Mouse (Mus musculus) MEL (cell line): ENCODE results near the gene Fam192a. TPM values are rescaled to one million over a fixed set of nuclear protein-coding genes. Genes with fewer than 3 reads are reported as not detected.
A peak's percentile ranks its signal among the peaks of the same experiment; 100 is the strongest.

Experiments
- DNase-seq: peaks from one replicate; pipeline ENCODE4 v3.0.0; 2011; ENCODE audit warnings: low read depth, low spot score
- H3K27ac ChIP-seq: 2 replicates; pipeline ENCODE4 v1.5.1; 2012; ENCODE audit warnings: low read depth, mild to moderate bottlenecking, control low read depth, low read length, moderate library complexity; ENCODE audit not compliant: control insufficient read depth
- H3K27me3 ChIP-seq, 2 experiments: fragments of 150-350 bp in 1 of 2; sonication (generic) in 1 of 2; 2 replicates each; pipeline ENCODE4 v1.6.1; 2012; ENCODE audit warnings: low read length in 2 of 2, mild to moderate bottlenecking in 2 of 2, improper control_type of control experiment in 1 of 2, moderate library complexity in 1 of 2; ENCODE audit not compliant: insufficient read depth in 2 of 2, control insufficient read depth in 1 of 2
- H3K36me3 ChIP-seq, 2 experiments: 2 replicates each; pipeline ENCODE4 v1.6.1; 2012 to 2014; ENCODE audit warnings: low read length in 2 of 2, improper control_type of control experiment in 1 of 2, inconsistent platforms in 1 of 2, mild to moderate bottlenecking in 1 of 2; ENCODE audit not compliant: insufficient read depth in 2 of 2, control insufficient read depth in 1 of 2
- H3K4me1 ChIP-seq, 2 experiments: fragments of 150-350 bp in 1 of 2; sonication (generic) in 1 of 2; 2 replicates each; pipeline ENCODE4 v1.6.1; 2012; ENCODE audit warnings: low read length in 2 of 2, improper control_type of control experiment in 1 of 2, mild to moderate bottlenecking in 1 of 2; ENCODE audit not compliant: insufficient read depth in 2 of 2, control insufficient read depth in 1 of 2
- H3K4me3 ChIP-seq, 2 experiments: fragments of 150-350 bp in 1 of 2; sonication (generic) in 1 of 2; 2 replicates each; pipeline ENCODE4 v1.5.1; 2012; ENCODE audit warnings: low read depth in 2 of 2, low read length in 2 of 2, mild to moderate bottlenecking in 2 of 2, moderate library complexity in 2 of 2, control low read depth in 1 of 2, improper control_type of control experiment in 1 of 2; ENCODE audit not compliant: control insufficient read depth in 1 of 2, insufficient read depth in 1 of 2
- H3K79me2 ChIP-seq: 2 replicates; pipeline ENCODE4 v1.6.1; 2012; ENCODE audit warnings: mild to moderate bottlenecking, low read length, moderate library complexity; ENCODE audit not compliant: control insufficient read depth, poor library complexity, insufficient read depth
- H3K9ac ChIP-seq: 2 replicates; pipeline ENCODE4 v1.6.1; 2012; ENCODE audit warnings: low read depth, mild to moderate bottlenecking, control low read depth, low read length, moderate library complexity; ENCODE audit not compliant: control insufficient read depth, poor library complexity, severe bottlenecking
- H3K9me3 ChIP-seq: fragments of 150-350 bp; sonication (generic); replicated peaks from 2 replicates; pipeline ENCODE4 v1.6.1; 2012; ENCODE audit warnings: mild to moderate bottlenecking, low read length, improper control_type of control experiment, moderate library complexity; ENCODE audit not compliant: insufficient read depth
- ELF1 ChIP-seq: IDR thresholded peaks from 2 replicates; pipeline ENCODE4 v1.6.1; 2014; ENCODE audit warnings: low read depth, mild to moderate bottlenecking, inconsistent platforms, low read length, improper control_type of control experiment, moderate library complexity
- EP300 ChIP-seq, 2 experiments: IDR thresholded peaks; 2 replicates each; pipeline ENCODE4 v1.6.1; 2011; ENCODE audit warnings: improper control_type of control experiment in 2 of 2, low read length in 2 of 2, low read depth in 1 of 2, mild to moderate bottlenecking in 1 of 2
- ETS1 ChIP-seq: IDR thresholded peaks from 2 replicates; pipeline ENCODE4 v1.6.1; 2012; ENCODE audit warnings: low read depth, mild to moderate bottlenecking, inconsistent platforms, low read length, improper control_type of control experiment, moderate library complexity
- GATA1 ChIP-seq: IDR thresholded peaks from 2 replicates; pipeline ENCODE4 v1.6.1; 2011; ENCODE audit warnings: low read depth, low read length, improper control_type of control experiment
- HCFC1 ChIP-seq: IDR thresholded peaks from 2 replicates; pipeline ENCODE4 v1.6.1; 2012; ENCODE audit warnings: low read depth, mild to moderate bottlenecking, inconsistent platforms, low read length, improper control_type of control experiment, moderate library complexity
- JUND ChIP-seq: IDR thresholded peaks from 2 replicates; pipeline ENCODE4 v1.6.1; 2011; ENCODE audit warnings: low read depth, mild to moderate bottlenecking, improper control_type of control experiment, low read length
- MAFK ChIP-seq: IDR thresholded peaks from 2 replicates; pipeline ENCODE4 v1.6.1; 2011; ENCODE audit warnings: low read depth, mild to moderate bottlenecking, low read length, improper control_type of control experiment, borderline replicate concordance
- MAX ChIP-seq: IDR thresholded peaks from 2 replicates; pipeline ENCODE4 v1.6.1; 2011; ENCODE audit warnings: low read length, improper control_type of control experiment
- MAZ ChIP-seq: IDR thresholded peaks from 2 replicates; pipeline ENCODE4 v1.6.1; 2012; ENCODE audit warnings: low read depth, mild to moderate bottlenecking, inconsistent platforms, low read length, improper control_type of control experiment
- MEF2A ChIP-seq: IDR thresholded peaks from 2 replicates; pipeline ENCODE4 v1.6.1; 2014; ENCODE audit warnings: low read depth, mild to moderate bottlenecking, inconsistent platforms, low read length, improper control_type of control experiment; ENCODE audit not compliant: poor library complexity, insufficient replicate concordance, severe bottlenecking; ENCODE audit errors: extremely low read depth
- MXI1 ChIP-seq: IDR thresholded peaks from 2 replicates; pipeline ENCODE4 v1.6.1; 2011; ENCODE audit warnings: mild to moderate bottlenecking, low read depth, low read length, improper control_type of control experiment
- MYB ChIP-seq: IDR thresholded peaks from 2 replicates; pipeline ENCODE4 v1.6.1; 2011; ENCODE audit warnings: mild to moderate bottlenecking, low read depth, low read length, improper control_type of control experiment
- MYC ChIP-seq: IDR thresholded peaks from 2 replicates; pipeline ENCODE4 v1.6.1; 2011; ENCODE audit warnings: low read depth, mild to moderate bottlenecking, low read length, improper control_type of control experiment, moderate library complexity
- NELFE ChIP-seq: IDR thresholded peaks from 2 replicates; pipeline ENCODE4 v1.6.1; 2011; ENCODE audit warnings: low read depth, low read length, improper control_type of control experiment
- NRF1 ChIP-seq: IDR thresholded peaks from 2 replicates; pipeline ENCODE4 v1.6.1; 2014; ENCODE audit warnings: low read depth, mild to moderate bottlenecking, inconsistent platforms, low read length, improper control_type of control experiment, moderate library complexity; ENCODE audit not compliant: poor library complexity, insufficient read depth, severe bottlenecking
- POLR2A ChIP-seq, 2 experiments: IDR thresholded peaks; 2 replicates each; pipeline ENCODE4 v1.6.1; 2011 to 2012; ENCODE audit warnings: low read length in 2 of 2, mild to moderate bottlenecking in 2 of 2, control low read depth in 1 of 2, improper control_type of control experiment in 1 of 2, low read depth in 1 of 2, moderate library complexity in 1 of 2; ENCODE audit not compliant: control insufficient read depth in 1 of 2, insufficient read depth in 1 of 2, poor library complexity in 1 of 2
- RAD21 ChIP-seq: IDR thresholded peaks from 2 replicates; pipeline ENCODE4 v1.6.1; 2011; ENCODE audit warnings: mild to moderate bottlenecking, low read depth, low read length, improper control_type of control experiment
- RCOR1 ChIP-seq: IDR thresholded peaks from 2 replicates; pipeline ENCODE4 v1.6.1; 2012; ENCODE audit warnings: low read depth, mild to moderate bottlenecking, inconsistent platforms, low read length, improper control_type of control experiment
- SIN3A ChIP-seq: IDR thresholded peaks from 2 replicates; pipeline ENCODE4 v1.6.1; 2012; ENCODE audit warnings: low read length, improper control_type of control experiment, inconsistent platforms
- TAL1 ChIP-seq: IDR thresholded peaks from 2 replicates; pipeline ENCODE4 v1.6.1; 2012; ENCODE audit warnings: mild to moderate bottlenecking, inconsistent platforms, low read length, moderate library complexity, mixed read lengths
- TBP ChIP-seq: IDR thresholded peaks from 2 replicates; pipeline ENCODE4 v1.8.0; 2011; ENCODE audit warnings: low read depth, low read length, improper control_type of control experiment
- TCF12 ChIP-seq: IDR thresholded peaks from 2 replicates; pipeline ENCODE4 v1.6.1; 2014; ENCODE audit warnings: low read depth, mild to moderate bottlenecking, inconsistent platforms, low read length, improper control_type of control experiment, moderate library complexity
- UBTF ChIP-seq: IDR thresholded peaks from 2 replicates; pipeline ENCODE4 v1.6.1; 2012; ENCODE audit warnings: low read depth, mild to moderate bottlenecking, inconsistent platforms, low read length, improper control_type of control experiment, moderate library complexity, borderline replicate concordance; ENCODE audit not compliant: insufficient read depth
- USF2 ChIP-seq, 2 experiments: IDR thresholded peaks; 2 replicates each; pipeline ENCODE4 v1.6.1; 2011 to 2012; ENCODE audit warnings: improper control_type of control experiment in 2 of 2, low read length in 2 of 2, borderline replicate concordance in 1 of 2, inconsistent platforms in 1 of 2, low read depth in 1 of 2, mild to moderate bottlenecking in 1 of 2; ENCODE audit not compliant: insufficient read depth in 1 of 2
- ZMIZ1 ChIP-seq: IDR thresholded peaks from 2 replicates; pipeline ENCODE4 v1.6.1; 2012; ENCODE audit warnings: low read depth, mild to moderate bottlenecking, inconsistent platforms, low read length, improper control_type of control experiment, moderate library complexity
- polyA plus RNA-seq, 2 experiments: library from polyadenylated mRNA; stranded (reverse) in 1 of 2; unstranded in 1 of 2; fragments of >175 nt in 1 of 2; fragments of >200 nt in 1 of 2; gene quantifications; 2 replicates each; pipeline versions ENCODE4 v1.2.1 to v1.2.4; 2012; ENCODE audit warnings: low replicate concordance in 2 of 2, low read depth in 1 of 2; ENCODE audit not compliant: insufficient read length in 2 of 2, insufficient read depth in 1 of 2, missing spikeins in 1 of 2
- total RNA-seq: library from RNA; depleted of rRNA; stranded (reverse); fragments of 300-350 nt; gene quantifications from 2 replicates; pipeline ENCODE4 v1.2.3, GENCODE M21; 2012

Gene Fam192a
- total and polyA plus RNA-seq, 3 experiments = 46.3 to 88.1 TPM; not detected in 1

DNA sequence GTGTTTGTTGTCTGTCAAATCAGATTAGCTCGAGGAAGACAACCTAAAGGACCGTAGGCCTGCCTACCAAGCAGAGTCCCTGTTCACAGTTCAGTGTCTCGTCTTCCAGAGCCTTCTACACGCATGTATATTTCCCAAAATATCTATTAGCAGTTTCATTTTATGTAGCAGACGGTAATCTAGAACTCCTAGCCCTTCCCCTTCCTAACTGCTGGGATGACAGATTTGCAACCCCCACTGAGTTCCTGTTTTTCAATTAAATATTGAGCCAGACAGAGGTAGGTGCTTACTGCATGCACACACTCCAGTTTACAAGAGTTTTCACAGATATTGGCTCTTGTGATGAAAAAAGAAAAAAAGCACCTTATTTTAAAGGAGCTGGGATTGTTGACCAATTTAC is 52.3 kb downstream of the Fam192a start:
- peak overlapping the region; percentile 47 for H3K9ac ChIP-seq
- H3K27me3 ChIP-seq = no peaks in the 10 kb centered on the region
- no peaks in the 10 kb centered on the region; the same call in 1 of the 2 replicates for H3K79me2 ChIP-seq
- H3K4me1 ChIP-seq = peaks cover 4 to 22% of the 10 kb centered on the region in 2 experiments; a peak in 3 of 4 replicates
- peak overlapping the region; percentile 77 for H3K27ac ChIP-seq
- TF ChIP-seq POLR2A (IDR thresholded peaks at IDR 0.05; ENCODE audit: control insufficient read depth in 1 of 2, insufficient read depth in 1 of 2, low read depth in 1 of 2, low read length in 2 of 2, poor library complexity in 1 of 2) (no peak), USF2 (IDR thresholded peaks at IDR 0.05; ENCODE audit: borderline replicate concordance in 1 of 2, insufficient read depth in 1 of 2, low read depth in 1 of 2, low read length in 2 of 2) (no peak), NELFE (peak; percentile 32; the same call in 1 of the 2 replicates), HCFC1 (0 out of 2 replicates have a peak, but pooled peaks have one; percentile 21), ETS1 (peak; percentile 62), GATA1 (peak; percentile 60), MXI1 (no peak), TBP (no peak), ELF1 (no peak), TAL1 (0 out of 2 replicates have a peak, but pooled peaks have one; percentile 4), MEF2A (no peak), EP300 (IDR thresholded peaks at IDR 0.05; ENCODE audit: low read depth in 1 of 2, low read length in 2 of 2) (peak; percentile 78 to 83), MAFK (no peak), NRF1 (no peak), MYC (peak; percentile 58; the same call in 1 of the 2 replicates), JUND (no peak), UBTF (no peak), ZMIZ1 (no peak), MAX (no peak), TCF12 (peak; percentile 40; the same call in 1 of the 2 replicates), RCOR1 (peak; percentile 79), SIN3A (peak; percentile 58), MAZ (0 out of 2 replicates have a peak, but pooled peaks have one; percentile 24), MYB (peak; percentile 84), RAD21 (no peak)
- TF ChIP-seq, all 39 proteins: peak for 12
- Histone ChIP-seq H3K9me3 (no peaks in the 10 kb centered on the region), H3K4me3 (peak overlapping the region; percentile 39 to 40), H3K36me3 (peaks cover 0 to 16% of the 10 kb centered on the region in 2 experiments; a peak in 2 of 4 replicates)
- peak; percentile 79 for DNase-seq
